ENCODE assay signal across 20 mouse cellular contexts in the genomic region with DNA sequence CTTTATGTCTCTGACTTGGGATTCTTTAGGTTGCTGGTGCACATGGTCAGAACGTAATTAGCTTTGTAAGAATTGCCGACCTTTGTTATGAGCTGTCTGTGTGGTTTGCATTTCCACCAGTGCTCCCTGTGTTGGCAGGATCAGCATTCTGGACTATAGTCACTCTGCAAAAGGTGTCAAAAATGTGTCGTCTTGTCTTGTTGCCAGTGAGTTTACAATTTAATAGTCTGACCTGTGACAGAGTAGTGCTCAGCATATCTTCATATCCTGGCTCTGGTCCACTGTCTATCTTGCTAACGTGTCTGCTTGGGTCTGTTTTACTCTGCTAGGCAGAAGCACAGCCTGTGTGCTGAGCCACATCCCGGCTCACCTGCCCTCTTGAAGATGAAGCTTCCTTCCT.
DNase-seq lines count a peak whose midpoint lies in the region; ATAC-seq and TF ChIP-seq lines count a peak whose summit lies in the region.
"Had no signal": no experiment of that assay in that cellular context is flagged by ENCODE, and none has a peak within 500 bp of the region (broad histone marks: within the 10 kb centered on the region; RNA-seq: fewer than 3 reads in every experiment).

No protein-coding gene starts in this region.

- TF ChIP-seq POLR2A in cerebellum, adult 2 months (IDR thresholded peaks at IDR 0.05; ENCODE audit: borderline replicate concordance, insufficient read depth, low read length) = no peak

- H3K4me2 ChIP-seq in heart, embryonic 12.5 days = no peak overlapping the region
- H3K4me2 ChIP-seq in heart, embryonic 15.5 days = 0 out of 2 replicates have a peak overlapping the region, but pooled peaks have one; percentile 9
- H3K4me2 ChIP-seq in lung, embryonic 14.5 days = no peak overlapping the region
- H3K4me2 ChIP-seq: embryonic facial prominence, embryonic 12.5 days; forebrain, embryonic 15.5 days; hindbrain, embryonic 14.5 days; intestine, embryonic 15.5 days had no signal

- no peak overlapping the region for H3K9ac ChIP-seq in heart, embryonic 12.5 days
- no peak overlapping the region for H3K9ac ChIP-seq in heart, embryonic 15.5 days
- no peak overlapping the region for H3K9ac ChIP-seq in lung, embryonic 14.5 days
- H3K9ac ChIP-seq: embryonic facial prominence, embryonic 12.5 days; forebrain, embryonic 15.5 days; hindbrain, embryonic 14.5 days; intestine, embryonic 15.5 days had no signal

- H3K27ac ChIP-seq in cerebellum, adult 2 months (ENCODE audit: insufficient read depth, low read length) = peak overlapping the region; percentile 99
- H3K27ac ChIP-seq in heart, embryonic 10.5 days = 0 out of 2 replicates have a peak overlapping the region, but pooled peaks have one; percentile 36
- no peak overlapping the region; the same call in 1 of the 2 replicates for H3K27ac ChIP-seq in heart, embryonic 12.5 days (ENCODE audit: poor library complexity, severe bottlenecking)
- H3K27ac ChIP-seq in heart, embryonic 15.5 days = peak overlapping the region; percentile 33
- no peak overlapping the region for H3K27ac ChIP-seq in lung, embryonic 14.5 days (ENCODE audit: low read depth)
- H3K27ac ChIP-seq: embryonic facial prominence, embryonic 12.5 days; forebrain, embryonic 15.5 days; hindbrain, embryonic 10.5 days; hindbrain, embryonic 14.5 days; intestine, embryonic 15.5 days had no signal

- peaks cover 49% of the 10 kb centered on the region for H3K4me1 ChIP-seq in cerebellum, adult 2 months (ENCODE audit: control insufficient read depth, insufficient read depth, low read length)
- peaks cover 62% of the 10 kb centered on the region for H3K4me1 ChIP-seq in heart, embryonic 10.5 days
- peaks cover 59% of the 10 kb centered on the region for H3K4me1 ChIP-seq in heart, embryonic 12.5 days (replicated peaks)
- H3K4me1 ChIP-seq in heart, embryonic 15.5 days (replicated peaks) = peaks cover 44% of the 10 kb centered on the region
- peaks cover 7% of the 10 kb centered on the region; the same call in 1 of the 2 replicates for H3K4me1 ChIP-seq in lung, embryonic 14.5 days (ENCODE audit: insufficient read depth)
- H3K4me1 ChIP-seq: hindbrain, embryonic 10.5 days; intestine, embryonic 15.5 days had no signal

- no peaks in the 10 kb centered on the region for H3K9me3 ChIP-seq in heart, embryonic 10.5 days
- no peaks in the 10 kb centered on the region for H3K9me3 ChIP-seq in heart, embryonic 12.5 days (replicated peaks)
- H3K9me3 ChIP-seq in heart, embryonic 15.5 days (replicated peaks) = no peaks in the 10 kb centered on the region
- no peaks in the 10 kb centered on the region for H3K9me3 ChIP-seq in lung, embryonic 14.5 days (ENCODE audit: low read depth, low read length)
- H3K9me3 ChIP-seq: embryonic facial prominence, embryonic 12.5 days; forebrain, embryonic 15.5 days; G1E; hindbrain, embryonic 10.5 days; intestine, embryonic 15.5 days had no signal

- 18% methylated on average over 5 of the region's 5 CpGs for whole genome bisulfite sequencing in cerebellum, adult 2 months
- 70% methylated on average over 5 of the region's 5 CpGs for WGBS in heart, embryonic 10.5 days
- 49% methylated on average over 5 of the region's 5 CpGs for WGBS in heart, embryonic 12.5 days
- WGBS in heart, embryonic 15.5 days = 37% methylated on average over 5 of the region's 5 CpGs
- 50% methylated on average over 5 of the region's 5 CpGs for WGBS in lung, embryonic 14.5 days

- no peaks in the 10 kb centered on the region for H3K27me3 ChIP-seq in cerebellum, adult 2 months (ENCODE audit: control insufficient read depth, insufficient read depth, low read length)
- H3K27me3 ChIP-seq in heart, embryonic 10.5 days (ENCODE audit: insufficient read depth, poor library complexity, severe bottlenecking) = no peaks in the 10 kb centered on the region
- no peaks in the 10 kb centered on the region for H3K27me3 ChIP-seq in heart, embryonic 12.5 days (replicated peaks)
- H3K27me3 ChIP-seq in heart, embryonic 15.5 days = no peaks in the 10 kb centered on the region
- H3K27me3 ChIP-seq in lung, embryonic 14.5 days (ENCODE audit: insufficient read depth, low read length) = no peaks in the 10 kb centered on the region
- H3K27me3 ChIP-seq: embryonic facial prominence, embryonic 12.5 days; forebrain, embryonic 15.5 days; intestine, embryonic 15.5 days had no signal

- no peak overlapping the region for H3K4me3 ChIP-seq in cerebellum, adult 2 months (replicated peaks; ENCODE audit: insufficient read depth, low read depth, low read length)
- no peak overlapping the region for H3K4me3 ChIP-seq in heart, embryonic 10.5 days
- H3K4me3 ChIP-seq in heart, embryonic 12.5 days = no peak overlapping the region
- no peak overlapping the region for H3K4me3 ChIP-seq in heart, embryonic 15.5 days
- H3K4me3 ChIP-seq in lung, embryonic 14.5 days (ENCODE audit: low read depth, low read length) = no peak overlapping the region
- H3K4me3 ChIP-seq: embryonic facial prominence, embryonic 12.5 days; forebrain, embryonic 15.5 days; hindbrain, embryonic 10.5 days; intestine, embryonic 15.5 days had no signal

- peak; percentile 39 to 61 for DNase-seq in cerebellum, adult 2 months
- no peak for DNase-seq in cerebellum, adult 8-10 months
- DNase-seq in heart, embryonic 10.5 days (ENCODE audit: low spot score) = no peak
- DNase-seq in heart, postnatal 10 days = no peak
- DNase-seq in lung, embryonic 14.5 days = peak; percentile 57
- no peak for DNase-seq in lung, postnatal 36 days
- DNase-seq: adrenal gland, postnatal 10 days; B cell, adult 2 months; cerebellum, adult 11-12 months; gastrocnemius, postnatal 14 days; kidney, adult 18-20 months had no signal

- TF ChIP-seq CTCF in cerebellum, adult 2 months (IDR thresholded peaks at IDR 0.05; ENCODE audit: borderline replicate concordance, insufficient read depth, low read depth, low read length) = no peak
- no peak for TF ChIP-seq CTCF in lung, embryonic 14.5 days (IDR thresholded peaks at IDR 0.05; ENCODE audit: low read depth)

- ATAC-seq in heart, embryonic 12.5 days (ENCODE audit: insufficient number of reproducible peaks, low FRiP score) = no peak
- ATAC-seq in heart, embryonic 15.5 days (replicated peaks; ENCODE audit: insufficient number of reproducible peaks, insufficient read depth, low FRiP score, low read depth) = 0 out of 2 replicates have a peak, but pooled peaks have one; percentile 5
- ATAC-seq in lung, embryonic 14.5 days (ENCODE audit: insufficient read depth) = no peak
- ATAC-seq: CD4-positive, CD25-positive, alpha-beta regulatory T cell, adult 4 months; forebrain, embryonic 15.5 days; intestine, embryonic 15.5 days had no signal

- no peaks in the 10 kb centered on the region; the same call in 1 of the 2 replicates for H3K36me3 ChIP-seq in heart, embryonic 10.5 days
- peaks cover 7% of the 10 kb centered on the region for H3K36me3 ChIP-seq in heart, embryonic 12.5 days
- no peaks in the 10 kb centered on the region for H3K36me3 ChIP-seq in heart, embryonic 15.5 days
- H3K36me3 ChIP-seq in lung, embryonic 14.5 days (ENCODE audit: insufficient read depth) = 0 out of 2 replicates have a peak, but pooled peaks cover 1% of the 10 kb centered on the region
- H3K36me3 ChIP-seq: forebrain, embryonic 15.5 days; intestine, embryonic 15.5 days had no signal

- intact Hi-C loops in heart, postnatal 10 days (cut with DNase I) = no loop called here

Comparison
In these comparisons a context has a peak if more than half of its experiments do, and no peak if none do; other contexts are left out.
1. DNase-seq: peak in cerebellum, adult 2 months (2 of 2) and lung, embryonic 14.5 days (single experiment); none in cerebellum, adult 8-10 months (single experiment), heart, embryonic 10.5 days (single experiment), heart, postnatal 10 days (0 of 2) and lung, postnatal 36 days (single experiment).
2. H3K27ac ChIP-seq: peak in cerebellum, adult 2 months (single experiment), heart, embryonic 10.5 days (single experiment) and heart, embryonic 15.5 days (single experiment); none in heart, embryonic 12.5 days (single experiment) and lung, embryonic 14.5 days (single experiment).